In genomic region chr13:107469491-107470276, GRCm38 (mm10) we compare ENCODE assay signal across 9 mouse cellular contexts.
DNase-seq lines count a peak whose midpoint lies in the region; ATAC-seq lines count a peak whose summit lies in the region.
"Had no signal": no experiment of that assay in that cellular context is flagged by ENCODE, and none has a peak within 500 bp of the region (broad histone marks: within the 10 kb centered on the region; RNA-seq: fewer than 3 reads in every experiment).

No protein-coding gene starts in this region.

- H3K27me3 ChIP-seq in heart, embryonic 15.5 days, result peaks cover 16% of the 10 kb centered on the region; the same call in 1 of the 2 replicates

- H3K36me3 ChIP-seq in heart, embryonic 15.5 days, result no peaks in the 10 kb centered on the region
- H3K36me3 ChIP-seq: G1E had no signal

- intact Hi-C loops in left cerebral cortex, postnatal 4 days (cut with DNase I), result loop anchor here (10.0 kb wide), 2 partner anchors 175 to 575 kb away; partner anchors contain the start of gene Smim15
- intact Hi-C loops in left cerebral cortex, postnatal 25 days (cut with DNase I), result no loop called here

- peaks cover 14% of the 10 kb centered on the region for H3K4me1 ChIP-seq in heart, embryonic 15.5 days (replicated peaks)

- peak overlapping the region; percentile 55 for H3K4me2 ChIP-seq in heart, embryonic 15.5 days

- DNase-seq in left cerebral cortex, postnatal 4 days, result peak; percentile 82
- no peak for DNase-seq in left cerebral cortex, postnatal 25 days (ENCODE audit: low spot score in 2 of 2)
- peak; percentile 48 for DNase-seq in embryo, embryonic 9.5 days (ENCODE audit: extremely low spot score)
- peak; percentile 84 for DNase-seq in kidney, postnatal 10 days
- peak; percentile 72 for DNase-seq in mesoderm, embryonic 11.5 days (ENCODE audit: low read depth, low spot score)
- peak; percentile 59 for DNase-seq in urinary bladder, adult 2 months (ENCODE audit: low spot score)

- no peaks in the 10 kb centered on the region for H3K9me3 ChIP-seq in heart, embryonic 15.5 days (replicated peaks)
- H3K9me3 ChIP-seq: G1E had no signal

- no peak overlapping the region for H3K9ac ChIP-seq in heart, embryonic 15.5 days

- ATAC-seq in heart, embryonic 15.5 days (replicated peaks; ENCODE audit: insufficient number of reproducible peaks, insufficient read depth, low FRiP score, low read depth), result 0 out of 2 replicates have a peak, but pooled peaks have one; percentile 64
- ATAC-seq in megakaryocyte-erythroid progenitor cell, adult 5-6 weeks (replicated peaks; ENCODE audit: low FRiP score, low TSS enrichment, poor library complexity, severe bottlenecking), result no peak

- H3K4me3 ChIP-seq in heart, embryonic 15.5 days, result peak overlapping the region; percentile 30

- no peak overlapping the region for H3K27ac ChIP-seq in heart, embryonic 15.5 days

- WGBS in heart, embryonic 15.5 days, result 2% methylated on average over 13 of the region's 13 CpGs

Comparison
In these comparisons a context has a peak if more than half of its experiments do, and no peak if none do; other contexts are left out.
1. DNase-seq: peak in left cerebral cortex, postnatal 4 days (single experiment), embryo, embryonic 9.5 days (single experiment), kidney, postnatal 10 days (single experiment), mesoderm, embryonic 11.5 days (single experiment) and urinary bladder, adult 2 months (single experiment); none in left cerebral cortex, postnatal 25 days (0 of 2).